8 mouse cellular contexts compared by ENCODE assay signal in genomic region chr3:127780021-127780644, GRCm38 (mm10). TPM values are rescaled to one million over a fixed set of nuclear protein-coding genes. Genes with fewer than 3 reads are reported as not detected.
DNase-seq lines count a peak whose midpoint lies in the region; ATAC-seq and TF ChIP-seq lines count a peak whose summit lies in the region.

Gene Alpk1, minus strand, starts transcription at chr3:127780527.

- TF ChIP-seq EP300 in CH12.LX (IDR thresholded peaks at IDR 0.05; ENCODE audit: low read length) = no peak

- H3K4me2 ChIP-seq in CH12.LX (ENCODE audit: insufficient read depth, low read depth, poor library complexity, severe bottlenecking) = peak within 1 kb of the TSS; percentile 22; the same call in 1 of the 2 replicates
- peak within 1 kb of the TSS; percentile 58 for H3K4me2 ChIP-seq in forebrain, embryonic 14.5 days (ENCODE audit: low read length)

- H3K27ac ChIP-seq in CH12.LX (ENCODE audit: insufficient read depth, low read depth) = no peak within 1 kb of the TSS
- no peak within 1 kb of the TSS for H3K27ac ChIP-seq in forebrain, embryonic 14.5 days (ENCODE audit: low read depth, low read length)

- dilution Hi-C loops in CH12.LX (cut with MboI; ENCODE audit: extremely low pct_ligation_motif_present, extremely low pct_unique_long_range_greater_than_20kb, low sequenced_read_pairs) = no loop called here

- no peak for TF ChIP-seq POLR2A in CH12.LX (IDR thresholded peaks at IDR 0.05; ENCODE audit: low read depth, low read length)

- TF ChIP-seq CTCF in CH12.LX (conservative IDR thresholded peaks at IDR 0.05 in 1 of 2, IDR thresholded peaks at IDR 0.05 in 1 of 2; ENCODE audit: low read depth in 2 of 2, low read length in 2 of 2) = peak in 1 of 2 experiments; percentile 67; a peak in 2 of 4 replicates

- peak; percentile 44 for ATAC-seq in forebrain, embryonic 14.5 days
- peak; percentile 97 to 99 for ATAC-seq in hematopoietic stem cell, adult 5-6 weeks (replicated peaks in 1 of 2; ENCODE audit: insufficient read depth in 1 of 2, low FRiP score in 2 of 2, low TSS enrichment in 1 of 2, low read depth in 1 of 2, poor library complexity in 2 of 2, severe bottlenecking in 2 of 2)

- no peaks in the 10 kb centered on the region for H3K27me3 ChIP-seq in CH12.LX (replicated peaks)
- no peaks in the 10 kb centered on the region for H3K27me3 ChIP-seq in forebrain, embryonic 14.5 days (replicated peaks; ENCODE audit: control insufficient read depth, insufficient read depth, low read length)

- in situ Hi-C loops in CH12.LX (cut with MboI; ENCODE audit: low pct_ligation_motif_present, low pct_unique_long_range_greater_than_20kb, low sequenced_read_pairs) = no loop called here

- H3K9me3 ChIP-seq in CH12.LX (replicated peaks; ENCODE audit: low read length) = no peaks in the 10 kb centered on the region
- H3K9me3 ChIP-seq in forebrain, embryonic 14.5 days (replicated peaks; ENCODE audit: control insufficient read depth, low read length) = no peaks in the 10 kb centered on the region

- peaks cover 0 to 9% of the 10 kb centered on the region in 2 experiments; a peak in 1 of 4 replicates for H3K4me1 ChIP-seq in CH12.LX (ENCODE audit: control insufficient read depth in 1 of 2, insufficient read depth in 2 of 2)
- no peaks in the 10 kb centered on the region for H3K4me1 ChIP-seq in forebrain, embryonic 14.5 days (ENCODE audit: control insufficient read depth, insufficient read depth, low read length)

- H3K79me2 ChIP-seq in CH12.LX (replicated peaks; ENCODE audit: control insufficient read depth, extremely low read depth, insufficient read depth, poor library complexity, severe bottlenecking) = no peaks in the 10 kb centered on the region

- no peaks in the 10 kb centered on the region for H3K36me3 ChIP-seq in CH12.LX (replicated peaks in 1 of 2; ENCODE audit: control insufficient read depth in 1 of 2, insufficient read depth in 1 of 2, low read length in 1 of 2)
- H3K36me3 ChIP-seq in forebrain, embryonic 14.5 days (ENCODE audit: control insufficient read depth, insufficient read depth, low read length) = no peaks in the 10 kb centered on the region

- 0 out of 2 replicates have a peak within 1 kb of the TSS, but pooled peaks have one; percentile 17 for H3K9ac ChIP-seq in CH12.LX (ENCODE audit: insufficient read depth, low read depth)
- peak within 1 kb of the TSS; percentile 36; the same call in 1 of the 2 replicates for H3K9ac ChIP-seq in forebrain, embryonic 14.5 days (ENCODE audit: low read length)

- 3% methylated on average over 24 of the region's 24 CpGs for WGBS in forebrain, embryonic 14.5 days

- TF ChIP-seq RAD21 in CH12.LX (IDR thresholded peaks at IDR 0.05; ENCODE audit: low read depth, low read length) = peak; percentile 36

- H3K4me3 ChIP-seq in CH12.LX (replicated peaks in 1 of 3; ENCODE audit: low read depth in 2 of 3, low read length in 2 of 3, poor library complexity in 1 of 3) = peak within 1 kb of the TSS; percentile 53 to 56 (median 55)
- peak within 1 kb of the TSS; percentile 28 for H3K4me3 ChIP-seq in forebrain, embryonic 14.5 days (ENCODE audit: low read depth, low read length)

- peak; percentile 63 for DNase-seq in CH12.LX (ENCODE audit: extremely low read depth)
- DNase-seq in adrenal gland, postnatal 36 days = peak; percentile 75 to 82
- DNase-seq in forebrain, embryonic 14.5 days (ENCODE audit: low spot score) = peak; percentile 45
- peak; percentile 63 for DNase-seq in layer of hippocampus, adult 9-11 months
- peak; percentile 75 for DNase-seq in lung, postnatal 14 days
- DNase-seq in ovary, postnatal 36 days (ENCODE audit: low spot score) = peak; percentile 72
- DNase-seq in urinary bladder, postnatal 14 days (ENCODE audit: low spot score) = peak; percentile 77

TF ChIP-seq in CH12.LX, 34 proteins besides CTCF, POLR2A, EP300 and RAD21:
- TF ChIP-seq MAX (IDR thresholded peaks at IDR 0.05; ENCODE audit: low read length) = peak; percentile 93
- peak; percentile 40; the same call in 1 of the 2 replicates for TF ChIP-seq TCF12 (IDR thresholded peaks at IDR 0.05; ENCODE audit: low read depth, low read length)
- TF ChIP-seq MEF2A (IDR thresholded peaks at IDR 0.05; ENCODE audit: borderline replicate concordance, low read depth, low read length) = peak; percentile 25; the same call in 1 of the 2 replicates
- peak; percentile 90 for TF ChIP-seq BHLHE40 (IDR thresholded peaks at IDR 0.05; ENCODE audit: low read depth, low read length)
- no peak for TF ChIP-seq PAX5 (IDR thresholded peaks at IDR 0.05; ENCODE audit: low read length)
- TF ChIP-seq JUN (IDR thresholded peaks at IDR 0.05; ENCODE audit: insufficient read depth, low read depth, low read length) = no peak
- TF ChIP-seq ELF1 (IDR thresholded peaks at IDR 0.05; ENCODE audit: low read depth, low read length) = peak; percentile 41
- 0 out of 2 replicates have a peak, but pooled peaks have one; percentile 6 for TF ChIP-seq JUND (conservative IDR thresholded peaks at IDR 0.05; ENCODE audit: low read depth, low read length)
- peak; percentile 65; the same call in 1 of the 2 replicates for TF ChIP-seq MYC (IDR thresholded peaks at IDR 0.05; ENCODE audit: low read depth, low read length)
- no peak for TF ChIP-seq KAT2A (IDR thresholded peaks at IDR 0.05; ENCODE audit: insufficient replicate concordance, low read length)
- TF ChIP-seq IRF4 (IDR thresholded peaks at IDR 0.05; ENCODE audit: low read depth, low read length) = peak; percentile 54
- peak; percentile 43 for TF ChIP-seq SMC3 (IDR thresholded peaks at IDR 0.05; ENCODE audit: low read depth, low read length)

RNA-seq across cellular contexts. Expression of gene Alpk1, which starts in this region (rescaled TPM):
- total RNA-seq in CH12.LX (2012; rRNA removed) = 1.3 and 1.8 TPM in 2 replicates
- total RNA-seq in CH12.LX (2014; rRNA removed) = 1.4 TPM in 2 replicates
- polyA plus RNA-seq in CH12.LX (2012; ENCODE audit: insufficient read length, low read depth) = 1.5 and 1.6 TPM in 2 replicates
- 10 to 100 TPM in 1 of 2 experiments, 1 to 10 TPM in 1; 9.4 to 12.7 TPM for total RNA-seq in adrenal gland, postnatal 36 days (2021)
- polyA plus RNA-seq in forebrain, embryonic 14.5 days (2014; fragmentation: Nextera tagmentation; extraction: Ambion mirVana) = 0.93 and 1.1 TPM in 2 replicates
- total RNA-seq in hematopoietic stem cell, adult 5-6 weeks (2017) = 9.4 and 11.0 TPM in 2 replicates
